Mouse (Mus musculus): ENCODE measurements around the gene Suds3.

The Suds3 gene

GRCm38 (mm10) chr5:117120489-117121466 lies 4.9 kb upstream of the Suds3 start:
- H3K36me3 ChIP-seq (ENCODE audit: insufficient read depth, low read length): no peaks in the 10 kb centered on the region
- TF ChIP-seq CTCF (conservative IDR thresholded peaks at IDR 0.05; ENCODE audit: low read length) (no peak), POU5F1 (IDR thresholded peaks at IDR 0.05; ENCODE audit: borderline replicate concordance, low read length) (no peak), NANOG (IDR thresholded peaks at IDR 0.05; ENCODE audit: borderline replicate concordance, low read length) (no peak)
- no peaks in the 10 kb centered on the region for H3K9me3 ChIP-seq (ENCODE audit: low read length)
- peak overlapping the region; percentile 93 for H3K4me3 ChIP-seq (replicated peaks; ENCODE audit: low read length)
- H3K27me3 ChIP-seq (ENCODE audit: insufficient read depth, low read length): peaks cover 23% of the 10 kb centered on the region
- H3K4me1 ChIP-seq (replicated peaks; ENCODE audit: low read depth, low read length): peaks cover 64% of the 10 kb centered on the region

- Histone ChIP-seq H3K27me3 (ENCODE audit: insufficient read depth, low read length) (peaks cover 23% of the 10 kb centered on the region), H3K4me1 (replicated peaks; ENCODE audit: low read depth, low read length) (peaks cover 58% of the 10 kb centered on the region), H3K9me3 (ENCODE audit: low read length) (no peaks in the 10 kb centered on the region), H3K4me3 (replicated peaks; ENCODE audit: low read length) (peak within 1 kb of the TSS; percentile 93), H3K36me3 (ENCODE audit: insufficient read depth, low read length) (no peaks in the 10 kb centered on the region)
- no peak for TF ChIP-seq NANOG (IDR thresholded peaks at IDR 0.05; ENCODE audit: borderline replicate concordance, low read length)
- TF ChIP-seq CTCF (conservative IDR thresholded peaks at IDR 0.05; ENCODE audit: low read length): no peak
- no peak for TF ChIP-seq POU5F1 (IDR thresholded peaks at IDR 0.05; ENCODE audit: borderline replicate concordance, low read length)
Observed at GRCm38 (mm10) chr5:117119777-117120488, 4.0 kb upstream of the Suds3 start, which contains the start of gene Taok3. TSS of gene Taok3 (plus strand) at chr5:117120129.

GRCm38 (mm10) chr5:117118850-117119249 lies 2.9 kb upstream of the Suds3 start:
- no peak for TF ChIP-seq NANOG (IDR thresholded peaks at IDR 0.05; ENCODE audit: borderline replicate concordance, low read length)
- TF ChIP-seq CTCF (conservative IDR thresholded peaks at IDR 0.05; ENCODE audit: low read length): no peak
- no peak for TF ChIP-seq POU5F1 (IDR thresholded peaks at IDR 0.05; ENCODE audit: borderline replicate concordance, low read length)
- Histone ChIP-seq H3K27me3 (ENCODE audit: insufficient read depth, low read length) (peaks cover 23% of the 10 kb centered on the region), H3K4me1 (replicated peaks; ENCODE audit: low read depth, low read length) (peaks cover 55% of the 10 kb centered on the region), H3K9me3 (ENCODE audit: low read length) (no peaks in the 10 kb centered on the region), H3K36me3 (ENCODE audit: insufficient read depth, low read length) (no peaks in the 10 kb centered on the region), H3K4me3 (replicated peaks; ENCODE audit: low read length) (peak overlapping the region; percentile 93)

- peaks cover 23% of the 10 kb centered on the region for H3K27me3 ChIP-seq (ENCODE audit: insufficient read depth, low read length)
- TF ChIP-seq POU5F1 (IDR thresholded peaks at IDR 0.05; ENCODE audit: borderline replicate concordance, low read length): no peak
- no peak for TF ChIP-seq CTCF (conservative IDR thresholded peaks at IDR 0.05; ENCODE audit: low read length)
- H3K4me1 ChIP-seq (replicated peaks; ENCODE audit: low read depth, low read length): peaks cover 55% of the 10 kb centered on the region
- H3K36me3 ChIP-seq (ENCODE audit: insufficient read depth, low read length): peaks cover 2% of the 10 kb centered on the region; the same call in 1 of the 2 replicates
- no peaks in the 10 kb centered on the region for H3K9me3 ChIP-seq (ENCODE audit: low read length)
- no peak overlapping the region for H3K4me3 ChIP-seq (replicated peaks; ENCODE audit: low read length)
Observed at GRCm38 (mm10) chr5:117118220-117118619, 2.3 kb upstream of the Suds3 start.

GRCm38 (mm10) chr5:117117716-117118115 lies 1.8 kb upstream of the Suds3 start:
- H3K36me3 ChIP-seq (ENCODE audit: insufficient read depth, low read length): peaks cover 7% of the 10 kb centered on the region
- peaks cover 23% of the 10 kb centered on the region for H3K27me3 ChIP-seq (ENCODE audit: insufficient read depth, low read length)
- H3K9me3 ChIP-seq (ENCODE audit: low read length): no peaks in the 10 kb centered on the region
- H3K4me3 ChIP-seq (replicated peaks; ENCODE audit: low read length): no peak overlapping the region
- peaks cover 55% of the 10 kb centered on the region for H3K4me1 ChIP-seq (replicated peaks; ENCODE audit: low read depth, low read length)
- TF ChIP-seq CTCF (conservative IDR thresholded peaks at IDR 0.05; ENCODE audit: low read length) (no peak), NANOG (IDR thresholded peaks at IDR 0.05; ENCODE audit: borderline replicate concordance, low read length) (no peak), POU5F1 (IDR thresholded peaks at IDR 0.05; ENCODE audit: borderline replicate concordance, low read length) (no peak)

GRCm38 (mm10) chr5:117117241-117117640 lies 1.3 kb upstream of the Suds3 start:
- peaks cover 18% of the 10 kb centered on the region for H3K27me3 ChIP-seq (ENCODE audit: insufficient read depth, low read length)

GRCm38 (mm10) chr5:117116660-117117059 lies 747 bp upstream of the Suds3 start:
- peak overlapping the region; percentile 99 for H3K4me3 ChIP-seq (replicated peaks; ENCODE audit: low read length)
- H3K27me3 ChIP-seq (ENCODE audit: insufficient read depth, low read length): peaks cover 14% of the 10 kb centered on the region
- H3K9me3 ChIP-seq (ENCODE audit: low read length): no peaks in the 10 kb centered on the region
- H3K36me3 ChIP-seq (ENCODE audit: insufficient read depth, low read length): peaks cover 18% of the 10 kb centered on the region
- H3K4me1 ChIP-seq (replicated peaks; ENCODE audit: low read depth, low read length): peaks cover 56% of the 10 kb centered on the region
- no peak for TF ChIP-seq NANOG (IDR thresholded peaks at IDR 0.05; ENCODE audit: borderline replicate concordance, low read length)
- no peak for TF ChIP-seq POU5F1 (IDR thresholded peaks at IDR 0.05; ENCODE audit: borderline replicate concordance, low read length)

More at GRCm38 (mm10) chr5:117117241-117117640, 1.3 kb upstream of the Suds3 start:
- Histone ChIP-seq H3K4me1 (replicated peaks; ENCODE audit: low read depth, low read length) (peaks cover 55% of the 10 kb centered on the region), H3K9me3 (ENCODE audit: low read length) (no peaks in the 10 kb centered on the region), H3K36me3 (ENCODE audit: insufficient read depth, low read length) (peaks cover 12% of the 10 kb centered on the region), H3K4me3 (replicated peaks; ENCODE audit: low read length) (no peak overlapping the region)
- no peak for TF ChIP-seq POU5F1 (IDR thresholded peaks at IDR 0.05; ENCODE audit: borderline replicate concordance, low read length)
- TF ChIP-seq NANOG (IDR thresholded peaks at IDR 0.05; ENCODE audit: borderline replicate concordance, low read length): no peak
- TF ChIP-seq CTCF (conservative IDR thresholded peaks at IDR 0.05; ENCODE audit: low read length): no peak

- no peak for TF ChIP-seq POU5F1 (IDR thresholded peaks at IDR 0.05; ENCODE audit: borderline replicate concordance, low read length)
- no peak for TF ChIP-seq CTCF (conservative IDR thresholded peaks at IDR 0.05; ENCODE audit: low read length)
- no peak for TF ChIP-seq NANOG (IDR thresholded peaks at IDR 0.05; ENCODE audit: borderline replicate concordance, low read length)
- H3K4me1 ChIP-seq (replicated peaks; ENCODE audit: low read depth, low read length): peaks cover 57% of the 10 kb centered on the region
- H3K27me3 ChIP-seq (ENCODE audit: insufficient read depth, low read length): peaks cover under 1% of the 10 kb centered on the region; the same call in 1 of the 2 replicates
- H3K9me3 ChIP-seq (ENCODE audit: low read length): no peaks in the 10 kb centered on the region
- peak overlapping the region; percentile 99 for H3K4me3 ChIP-seq (replicated peaks; ENCODE audit: low read length)
- H3K36me3 ChIP-seq (ENCODE audit: insufficient read depth, low read length): peaks cover 31% of the 10 kb centered on the region
Observed at GRCm38 (mm10) chr5:117115193-117115767, 633 bp downstream of the Suds3 start.

All from E14TG2a.4 (cell line).